Mouse (Mus musculus) thymus, adult 2 months (tissue): Measurements from ENCODE around the gene Acadm.

Experiments used
- CTCF ChIP-seq: fragments of 200-500 bp; IDR thresholded peaks from 2 replicates; pipeline ENCODE4 v1.5.1; 2012; ENCODE audit warnings: mild to moderate bottlenecking, control low read depth, low read length, moderate library complexity, borderline replicate concordance; ENCODE audit not compliant: control insufficient read depth, poor library complexity, insufficient read depth; ENCODE audit errors: extremely low read depth
- POLR2A ChIP-seq: fragments of 200-500 bp; IDR thresholded peaks from 2 replicates; pipeline ENCODE4 v1.6.1; 2012; ENCODE audit warnings: mild to moderate bottlenecking, low read length, control low read depth, moderate library complexity; ENCODE audit not compliant: control insufficient read depth, poor library complexity, insufficient read depth; ENCODE audit errors: extremely low read depth

DNA sequence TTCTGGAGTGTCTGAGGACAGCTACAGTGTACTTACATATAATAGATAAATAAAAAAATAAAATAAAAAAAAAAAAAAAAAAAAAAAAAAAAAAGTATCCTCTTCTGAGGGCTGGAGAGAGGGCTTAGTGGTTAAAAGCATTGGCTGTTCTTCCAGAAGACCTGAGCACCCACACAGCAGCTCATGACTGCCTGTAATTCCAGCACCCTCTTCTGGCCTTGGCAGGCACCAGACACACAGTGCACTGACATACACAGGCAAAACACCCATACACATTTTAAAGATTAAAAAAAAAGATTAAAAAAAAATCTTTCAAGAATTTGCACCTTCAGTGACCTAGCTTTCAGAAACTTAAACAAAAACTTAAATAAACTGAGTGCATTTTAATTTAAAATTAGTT lies 58.1 kb downstream of the Acadm start:
- TF ChIP-seq CTCF = no peak
- no peak for TF ChIP-seq POLR2A
